Mouse (Mus musculus) G1E (cell line): Measurements from ENCODE around the gene Htr6.

Source experiments
- CTCF ChIP-seq: IDR thresholded peaks from 2 replicates; pipeline ENCODE4 v1.5.1; 2012; ENCODE audit warnings: low read depth, low read length, inconsistent platforms, mixed read lengths
- TAL1 ChIP-seq: conservative IDR thresholded peaks from 2 replicates; pipeline ENCODE4 v1.6.1; 2012; ENCODE audit warnings: low read depth, low read length, inconsistent platforms, mixed read lengths

GRCm38 (mm10) chr4:139091478-139092355, 16.3 kb upstream of the Htr6 start:
- TF ChIP-seq CTCF (no peak), TAL1 (no peak)
